Mouse (Mus musculus) embryonic fibroblast, embryonic 13.5 days (primary cell): ENCODE results near the gene Prickle1.

ENCODE experiments used
- CTCF ChIP-seq: IDR thresholded peaks from 2 replicates; pipeline ENCODE4 v1.5.1; 2011; ENCODE audit warnings: mild to moderate bottlenecking, control low read depth, low read length, moderate library complexity, borderline replicate concordance; ENCODE audit not compliant: insufficient read depth
- POLR2A ChIP-seq: IDR thresholded peaks from 2 replicates; pipeline ENCODE4 v1.6.1; 2011; ENCODE audit warnings: low read depth, mild to moderate bottlenecking, control low read depth, low read length, moderate library complexity

- no peak for TF ChIP-seq CTCF
- no peak for TF ChIP-seq POLR2A
Measured at GRCm38 (mm10) chr15:93615031-93615430, 19.3 kb upstream of the Prickle1 start.
